Mouse (Mus musculus): ENCODE data around the gene Farp2. TPM values are rescaled to one million over a fixed set of nuclear protein-coding genes. Genes with fewer than 3 reads are reported as not detected.

The Farp2 gene
- polyA plus RNA-seq, 1 experiment = 10.4 TPM

DNA sequence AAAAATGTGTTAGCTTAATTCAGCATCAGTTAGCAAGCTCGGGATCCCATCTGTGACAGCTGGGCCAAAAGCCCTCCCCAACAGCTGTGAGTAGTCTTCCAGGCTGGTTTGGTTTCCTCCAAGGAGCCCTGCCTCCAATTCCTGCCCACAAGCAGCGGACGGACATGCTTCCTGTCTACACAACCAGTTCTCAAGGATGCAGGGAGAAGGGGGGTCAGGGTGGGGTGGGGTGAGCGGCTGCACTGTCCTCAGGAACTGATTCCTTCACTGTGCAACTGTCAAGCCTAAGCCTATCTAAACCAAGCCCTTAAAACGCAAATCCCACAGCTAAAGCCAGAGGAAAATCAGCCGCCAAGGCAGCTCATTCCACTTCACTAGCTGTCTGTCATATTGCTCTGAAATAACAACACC, 122.6 kb downstream of the Farp2 start:
- H3K27me3 ChIP-seq (replicated peaks; ENCODE audit: control insufficient read depth, insufficient read depth, low read length) = no peaks in the 10 kb centered on the region
- peak; percentile 75 for DNase-seq
- peak overlapping the region; percentile 76 for H3K27ac ChIP-seq (ENCODE audit: insufficient read depth, low read depth, low read length)
- H3K4me1 ChIP-seq (ENCODE audit: control insufficient read depth, insufficient read depth, low read length) = peaks cover 5% of the 10 kb centered on the region; the same call in 1 of the 2 replicates
- TF ChIP-seq POLR2A (IDR thresholded peaks at IDR 0.05; ENCODE audit: low read depth, low read length) = no peak
- TF ChIP-seq CTCF (conservative IDR thresholded peaks at IDR 0.05; ENCODE audit: insufficient read depth, insufficient read length, low read depth, low read length) = no peak
- H3K4me3 ChIP-seq (ENCODE audit: insufficient read depth, low read depth, low read length) = peak overlapping the region; percentile 75
- no peaks in the 10 kb centered on the region for H3K36me3 ChIP-seq (ENCODE audit: control insufficient read depth, insufficient read depth, low read length)
- WGBS = 4% methylated on average over 6 of the region's 6 CpGs

DNA sequence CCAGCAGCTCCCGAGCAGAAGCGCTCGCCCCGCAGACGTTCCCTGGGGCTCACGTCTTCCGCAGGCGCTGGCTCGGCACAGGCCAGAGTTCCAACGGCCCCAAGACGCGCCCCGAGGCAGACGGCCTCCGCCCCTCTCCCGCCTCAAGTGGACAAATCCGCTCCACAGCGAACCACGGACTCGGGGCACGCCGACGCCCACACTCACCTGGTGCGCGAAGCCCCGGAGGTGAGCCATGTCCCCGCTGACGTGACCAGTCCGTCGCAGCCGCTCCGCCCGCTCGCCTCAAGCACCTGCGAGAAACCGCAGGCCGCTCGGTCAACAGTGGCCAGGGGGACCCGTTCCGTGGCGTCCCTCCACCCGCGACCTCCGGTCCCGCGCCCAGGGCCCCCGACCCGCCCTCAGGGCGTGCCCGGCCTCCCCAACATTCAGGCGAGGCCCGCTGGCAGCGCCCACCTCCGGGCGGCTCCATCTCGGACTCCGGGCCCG, 123.3 kb downstream of the Farp2 start:
- peaks cover 5% of the 10 kb centered on the region; the same call in 1 of the 2 replicates for H3K4me1 ChIP-seq (ENCODE audit: control insufficient read depth, insufficient read depth, low read length)
- H3K27me3 ChIP-seq (replicated peaks; ENCODE audit: control insufficient read depth, insufficient read depth, low read length) = no peaks in the 10 kb centered on the region
- H3K4me3 ChIP-seq (ENCODE audit: insufficient read depth, low read depth, low read length) = peak overlapping the region; percentile 75
- WGBS = under 1% methylated on average over 58 of the region's 58 CpGs
- peak overlapping the region; percentile 76 for H3K27ac ChIP-seq (ENCODE audit: insufficient read depth, low read depth, low read length)
- no peaks in the 10 kb centered on the region for H3K36me3 ChIP-seq (ENCODE audit: control insufficient read depth, insufficient read depth, low read length)
- no peak for TF ChIP-seq POLR2A (IDR thresholded peaks at IDR 0.05; ENCODE audit: low read depth, low read length)
- TF ChIP-seq CTCF (conservative IDR thresholded peaks at IDR 0.05; ENCODE audit: insufficient read depth, insufficient read length, low read depth, low read length) = no peak
- DNase-seq = peak; percentile 67

DNA sequence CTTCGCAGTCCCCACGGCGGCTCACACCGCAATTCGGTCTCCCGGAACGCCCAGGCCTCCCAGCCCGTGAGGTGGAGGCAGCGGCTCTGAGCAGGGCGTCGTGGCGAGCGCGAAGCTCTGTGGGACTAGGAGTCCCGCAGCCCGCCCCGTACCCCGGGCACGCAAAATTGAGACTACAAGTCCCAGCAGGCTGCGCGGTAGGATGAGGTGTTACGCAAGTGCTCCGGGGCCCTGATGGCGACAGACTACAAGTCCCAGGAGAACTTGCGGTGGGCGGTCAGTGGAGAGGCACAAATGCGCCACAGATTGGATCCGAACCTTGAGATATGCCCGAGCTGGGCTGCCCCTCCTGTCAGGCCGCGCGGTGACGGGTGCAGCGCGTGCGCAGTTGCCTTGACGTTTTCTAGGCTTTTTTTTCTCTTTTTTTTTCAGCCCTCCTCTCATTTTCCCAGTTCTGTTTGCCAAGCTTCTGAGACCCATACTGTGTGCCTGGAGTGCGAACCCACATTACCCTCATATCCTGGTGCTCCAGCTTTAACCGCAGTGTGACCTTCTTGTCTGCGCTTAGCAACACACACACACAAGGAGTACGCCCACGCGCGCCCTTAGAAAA, 123.8 kb downstream of the Farp2 start:
- under 1% methylated on average over 44 of the region's 44 CpGs for WGBS
- Histone ChIP-seq H3K27ac (ENCODE audit: insufficient read depth, low read depth, low read length) (peak overlapping the region; percentile 95), H3K27me3 (replicated peaks; ENCODE audit: control insufficient read depth, insufficient read depth, low read length) (no peaks in the 10 kb centered on the region), H3K4me1 (ENCODE audit: control insufficient read depth, insufficient read depth, low read length) (peaks cover 5% of the 10 kb centered on the region; the same call in 1 of the 2 replicates), H3K4me3 (ENCODE audit: insufficient read depth, low read depth, low read length) (peak overlapping the region; percentile 77), H3K36me3 (ENCODE audit: control insufficient read depth, insufficient read depth, low read length) (no peaks in the 10 kb centered on the region)
- DNase-seq = peak; percentile 100
- TF ChIP-seq POLR2A (IDR thresholded peaks at IDR 0.05; ENCODE audit: low read depth, low read length) (peak; percentile 59), CTCF (conservative IDR thresholded peaks at IDR 0.05; ENCODE audit: insufficient read depth, insufficient read length, low read depth, low read length) (no peak)

GRCm38 (mm10) chr1:93636211-93636897, 124.5 kb downstream of the Farp2 start:
- H3K4me3 ChIP-seq (ENCODE audit: insufficient read depth, low read depth, low read length) = peak overlapping the region; percentile 77
- peak overlapping the region; percentile 95 for H3K27ac ChIP-seq (ENCODE audit: insufficient read depth, low read depth, low read length)
- peaks cover 5% of the 10 kb centered on the region; the same call in 1 of the 2 replicates for H3K4me1 ChIP-seq (ENCODE audit: control insufficient read depth, insufficient read depth, low read length)
- WGBS = 27% methylated on average over 7 of the region's 7 CpGs
- no peaks in the 10 kb centered on the region for H3K36me3 ChIP-seq (ENCODE audit: control insufficient read depth, insufficient read depth, low read length)
- no peaks in the 10 kb centered on the region for H3K27me3 ChIP-seq (replicated peaks; ENCODE audit: control insufficient read depth, insufficient read depth, low read length)
- DNase-seq = no peak
- TF ChIP-seq POLR2A (IDR thresholded peaks at IDR 0.05; ENCODE audit: low read depth, low read length) = no peak
- TF ChIP-seq CTCF (conservative IDR thresholded peaks at IDR 0.05; ENCODE audit: insufficient read depth, insufficient read length, low read depth, low read length) = peak; percentile 29; the same call in 1 of the 2 replicates

DNA sequence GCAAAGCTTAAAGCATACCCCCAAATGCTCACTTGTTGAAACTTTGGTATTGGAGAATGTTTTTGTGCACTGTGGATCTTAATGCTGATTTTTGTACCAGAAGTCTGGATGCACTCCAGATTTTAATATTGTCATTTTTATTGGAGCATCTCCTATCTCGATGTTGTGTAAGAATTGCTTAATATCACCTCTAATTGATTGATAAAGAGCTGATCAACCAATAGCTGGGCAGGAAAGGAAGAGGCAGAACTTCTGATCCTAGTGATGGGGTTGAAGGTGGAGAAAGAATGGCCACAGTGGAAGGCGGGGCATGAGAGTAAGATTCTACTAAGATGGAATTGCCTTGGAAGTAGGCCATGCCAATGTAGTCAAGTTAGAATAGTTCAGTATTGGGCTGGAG, 130.1 kb downstream of the Farp2 start:
- Histone ChIP-seq H3K4me1 (ENCODE audit: control insufficient read depth, insufficient read depth, low read length) (no peaks in the 10 kb centered on the region), H3K36me3 (ENCODE audit: control insufficient read depth, insufficient read depth, low read length) (no peaks in the 10 kb centered on the region), H3K4me3 (ENCODE audit: insufficient read depth, low read depth, low read length) (no peak overlapping the region), H3K27ac (ENCODE audit: insufficient read depth, low read depth, low read length) (no peak overlapping the region), H3K27me3 (replicated peaks; ENCODE audit: control insufficient read depth, insufficient read depth, low read length) (no peaks in the 10 kb centered on the region)
- 88% methylated on average over 2 of the region's 2 CpGs for WGBS
- DNase-seq = no peak
- TF ChIP-seq CTCF (conservative IDR thresholded peaks at IDR 0.05; ENCODE audit: insufficient read depth, insufficient read length, low read depth, low read length) (no peak), POLR2A (IDR thresholded peaks at IDR 0.05; ENCODE audit: low read depth, low read length) (no peak)

DNA sequence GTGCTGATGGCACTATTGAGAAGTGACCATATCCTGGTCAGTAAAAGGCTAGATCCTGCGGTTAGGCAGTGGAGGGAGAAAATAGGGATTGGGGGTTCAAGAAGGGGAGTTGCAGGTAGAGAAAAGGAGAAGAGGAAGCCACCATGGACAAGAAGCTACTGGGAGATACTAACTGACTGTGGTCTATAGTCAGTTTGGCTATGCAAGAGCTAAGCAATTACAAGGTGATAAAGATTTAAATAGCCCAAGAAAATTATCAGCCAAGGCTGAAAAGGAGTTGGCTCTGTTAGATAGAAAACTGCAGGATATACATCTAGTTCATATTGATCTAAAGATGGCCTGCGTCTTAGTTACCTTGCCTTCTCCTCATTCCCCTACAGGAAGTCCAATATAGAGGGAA, 130.8 kb downstream of the Farp2 start:
- no peaks in the 10 kb centered on the region for H3K27me3 ChIP-seq (replicated peaks; ENCODE audit: control insufficient read depth, insufficient read depth, low read length)
- TF ChIP-seq CTCF (conservative IDR thresholded peaks at IDR 0.05; ENCODE audit: insufficient read depth, insufficient read length, low read depth, low read length) = no peak
- no peak for TF ChIP-seq POLR2A (IDR thresholded peaks at IDR 0.05; ENCODE audit: low read depth, low read length)
- DNase-seq = no peak
- no peak overlapping the region for H3K27ac ChIP-seq (ENCODE audit: insufficient read depth, low read depth, low read length)
- H3K4me1 ChIP-seq (ENCODE audit: control insufficient read depth, insufficient read depth, low read length) = no peaks in the 10 kb centered on the region
- 90% methylated on average over 2 of the region's 2 CpGs for WGBS
- no peak overlapping the region for H3K4me3 ChIP-seq (ENCODE audit: insufficient read depth, low read depth, low read length)
- H3K36me3 ChIP-seq (ENCODE audit: control insufficient read depth, insufficient read depth, low read length) = no peaks in the 10 kb centered on the region

DNA sequence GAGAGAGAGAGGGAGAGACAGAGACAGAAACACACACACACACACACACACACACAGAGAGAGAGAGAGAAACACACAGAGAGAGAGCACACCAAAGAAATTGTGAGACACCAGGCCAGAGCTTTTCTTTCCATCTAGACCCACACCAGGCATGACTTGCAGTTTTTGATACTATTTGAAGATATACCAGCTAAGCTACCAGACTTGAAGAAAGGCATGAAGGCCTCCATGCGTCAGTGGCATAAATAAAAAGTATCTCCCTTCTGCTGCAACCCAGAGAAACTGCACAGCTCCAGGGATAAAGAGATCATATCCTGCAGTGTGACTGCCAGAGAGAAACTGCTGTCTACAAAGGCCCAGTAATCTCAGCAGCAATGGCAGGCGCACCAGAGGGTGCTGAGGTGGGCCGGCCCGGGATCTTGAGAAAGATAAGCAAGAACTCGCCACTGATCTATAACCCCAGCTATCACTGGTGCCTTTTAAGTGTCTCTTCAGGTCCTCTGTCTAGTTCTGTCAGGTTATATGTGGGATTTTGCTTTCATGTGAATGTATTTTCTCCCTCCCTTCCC, 137.8 kb downstream of the Farp2 start:
- Histone ChIP-seq H3K36me3 (ENCODE audit: control insufficient read depth, insufficient read depth, low read length) (no peaks in the 10 kb centered on the region), H3K27me3 (replicated peaks; ENCODE audit: control insufficient read depth, insufficient read depth, low read length) (no peaks in the 10 kb centered on the region), H3K4me3 (ENCODE audit: insufficient read depth, low read depth, low read length) (no peak overlapping the region), H3K27ac (ENCODE audit: insufficient read depth, low read depth, low read length) (no peak overlapping the region), H3K4me1 (ENCODE audit: control insufficient read depth, insufficient read depth, low read length) (no peaks in the 10 kb centered on the region)
- TF ChIP-seq POLR2A (IDR thresholded peaks at IDR 0.05; ENCODE audit: low read depth, low read length) = no peak
- no peak for TF ChIP-seq CTCF (conservative IDR thresholded peaks at IDR 0.05; ENCODE audit: insufficient read depth, insufficient read length, low read depth, low read length)
- WGBS = 76% methylated on average over 5 of the region's 5 CpGs
- DNase-seq = no peak

All from kidney, adult 2 months (tissue).